Mouse (Mus musculus): ENCODE measurements around the gene Atxn1.

DNA sequence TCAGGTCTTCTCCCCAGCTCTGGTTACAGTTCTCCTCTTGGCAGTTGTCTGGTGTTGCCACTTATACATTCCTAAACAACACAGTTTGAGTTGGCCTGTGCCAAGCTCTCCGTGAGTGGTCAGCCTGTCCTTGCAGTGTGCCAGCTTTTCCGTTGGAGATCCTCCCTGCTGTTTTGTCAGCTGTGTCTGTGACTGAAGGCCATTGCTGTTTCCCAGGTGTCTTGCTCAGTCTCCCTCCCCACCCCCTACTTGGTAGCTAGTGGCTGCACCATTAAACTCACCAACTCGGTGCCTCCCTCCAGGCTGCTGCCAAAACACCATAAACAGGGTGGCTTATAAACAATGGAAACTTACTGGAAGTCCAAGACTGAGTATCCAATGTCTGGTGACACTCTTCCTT, 440.5 kb downstream of the Atxn1 start:
- TF ChIP-seq CTCF (IDR thresholded peaks at IDR 0.05; ENCODE audit: low read depth, low read length), result no peak
- no peak for TF ChIP-seq POLR2A (IDR thresholded peaks at IDR 0.05; ENCODE audit: borderline replicate concordance, low read depth, low read length)
